Mouse (Mus musculus): ENCODE measurements around the gene Sept7. TPM values are rescaled to one million over a fixed set of nuclear protein-coding genes. Genes with fewer than 3 reads are reported as not detected.
"Not testable (repeated sequence)": the region's sequence is repeated elsewhere in the genome, so short reads cannot be mapped to it uniquely, and the experiment has no call there.

The Sept7 gene
- polyA plus RNA-seq, 2 experiments = 32.6 to 86.3 TPM

GRCm38 (mm10) chr9:25230213-25231039, 21.8 kb upstream of the Sept7 start:
- Histone ChIP-seq H3K9ac (replicated peaks) (no peak overlapping the region), H3K27ac (no peak overlapping the region), H3K9me3 (ENCODE audit: control insufficient read depth, low read length) (no peaks in the 10 kb centered on the region), H3K36me3 (replicated peaks; ENCODE audit: control insufficient read depth, insufficient read depth, low read depth) (no peaks in the 10 kb centered on the region), H3K27me3 (ENCODE audit: control insufficient read depth, insufficient read depth, low read length) (no peaks in the 10 kb centered on the region), H3K4me1 (replicated peaks; ENCODE audit: control insufficient read depth in 2 of 2, insufficient read depth in 2 of 2, low read length in 1 of 2) (no peaks in the 10 kb centered on the region), H3K4me3 (ENCODE audit: insufficient read depth in 1 of 2, low read depth in 2 of 2, low read length in 2 of 2) (no peak overlapping the region), H3K4me2 (ENCODE audit: low read depth) (no peak overlapping the region)
- no peak for DNase-seq (ENCODE audit: low read depth in 3 of 3, low spot score in 3 of 3)
- TF ChIP-seq CTCF (IDR thresholded peaks at IDR 0.05; ENCODE audit: low read depth) = no peak
- no peak for TF ChIP-seq EP300 (IDR thresholded peaks at IDR 0.05; ENCODE audit: low read depth)
- peak; percentile 57; the same call in 1 of the 2 replicates for ATAC-seq (ENCODE audit: insufficient read depth)
- WGBS (ENCODE audit: insufficient replicate concordance) = 66% methylated on average over 10 of the region's 10 CpGs

DNA sequence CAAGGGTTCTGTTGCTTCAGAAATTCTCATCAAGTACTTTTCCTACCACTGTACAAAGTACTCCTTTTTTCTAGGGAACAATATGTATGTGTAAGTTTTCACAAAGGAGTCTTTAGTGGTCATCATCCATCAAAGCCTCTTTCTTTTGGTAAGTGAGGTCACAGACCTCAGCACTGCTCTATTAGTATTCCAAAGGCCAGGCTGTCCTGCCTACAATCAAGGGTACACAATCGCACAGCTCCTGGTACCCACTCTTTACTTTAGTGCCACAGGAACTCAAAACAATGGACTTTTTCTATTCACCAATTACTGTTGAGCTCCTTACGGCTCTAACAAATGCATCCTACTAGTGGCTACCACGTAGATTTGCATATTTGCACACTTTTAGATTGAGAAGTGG, 11.2 kb upstream of the Sept7 start:
- no peaks in the 10 kb centered on the region for H3K9me3 ChIP-seq (ENCODE audit: control insufficient read depth, low read length)
- no peak overlapping the region for H3K4me2 ChIP-seq (ENCODE audit: low read depth)
- WGBS (ENCODE audit: insufficient replicate concordance) = 67% methylated on average over 3 of the region's 3 CpGs
- no peaks in the 10 kb centered on the region for H3K4me1 ChIP-seq (replicated peaks; ENCODE audit: control insufficient read depth in 2 of 2, insufficient read depth in 2 of 2, low read length in 1 of 2)
- no peaks in the 10 kb centered on the region for H3K36me3 ChIP-seq (replicated peaks; ENCODE audit: control insufficient read depth, insufficient read depth, low read depth)
- no peaks in the 10 kb centered on the region for H3K27me3 ChIP-seq (ENCODE audit: control insufficient read depth, insufficient read depth, low read length)
- TF ChIP-seq EP300 (IDR thresholded peaks at IDR 0.05; ENCODE audit: low read depth) (no peak), CTCF (IDR thresholded peaks at IDR 0.05; ENCODE audit: low read depth) (no peak)
- DNase-seq (ENCODE audit: low read depth in 3 of 3, low spot score in 3 of 3) (no peak), ATAC-seq (ENCODE audit: insufficient read depth) (no peak)
- no peak overlapping the region for H3K9ac ChIP-seq (replicated peaks)
- H3K27ac ChIP-seq = no peak overlapping the region
- H3K4me3 ChIP-seq (ENCODE audit: insufficient read depth in 1 of 2, low read depth in 2 of 2, low read length in 2 of 2) = no peak overlapping the region

GRCm38 (mm10) chr9:25241783-25242182, 10.5 kb upstream of the Sept7 start:
- H3K4me1 ChIP-seq (replicated peaks; ENCODE audit: control insufficient read depth in 2 of 2, insufficient read depth in 2 of 2, low read length in 1 of 2); H3K4me3 ChIP-seq (ENCODE audit: insufficient read depth in 1 of 2, low read depth in 2 of 2, low read length in 2 of 2); DNase-seq (ENCODE audit: low read depth in 3 of 3, low spot score in 3 of 3); H3K9me3 ChIP-seq (ENCODE audit: control insufficient read depth, low read length); H3K27ac ChIP-seq; ATAC-seq (ENCODE audit: insufficient read depth); H3K4me2 ChIP-seq (ENCODE audit: low read depth); H3K27me3 ChIP-seq (ENCODE audit: control insufficient read depth, insufficient read depth, low read length); H3K36me3 ChIP-seq (replicated peaks; ENCODE audit: control insufficient read depth, insufficient read depth, low read depth); H3K9ac ChIP-seq (replicated peaks): not testable (repeated sequence)
- WGBS (ENCODE audit: insufficient replicate concordance) = 80% methylated on average over 5 of the region's 5 CpGs

- no peak overlapping the region for H3K4me3 ChIP-seq (ENCODE audit: insufficient read depth in 1 of 2, low read depth in 2 of 2, low read length in 2 of 2)
- WGBS (ENCODE audit: insufficient replicate concordance) = 73% methylated on average over 3 of the region's 3 CpGs
- no peaks in the 10 kb centered on the region for H3K27me3 ChIP-seq (ENCODE audit: control insufficient read depth, insufficient read depth, low read length)
- ATAC-seq (ENCODE audit: insufficient read depth) (no peak), DNase-seq (ENCODE audit: low read depth in 3 of 3, low spot score in 3 of 3) (no peak)
- no peaks in the 10 kb centered on the region for H3K36me3 ChIP-seq (replicated peaks; ENCODE audit: control insufficient read depth, insufficient read depth, low read depth)
- no peak for TF ChIP-seq CTCF (IDR thresholded peaks at IDR 0.05; ENCODE audit: low read depth)
- no peak for TF ChIP-seq EP300 (IDR thresholded peaks at IDR 0.05; ENCODE audit: low read depth)
- no peaks in the 10 kb centered on the region for H3K4me1 ChIP-seq (replicated peaks; ENCODE audit: control insufficient read depth in 2 of 2, insufficient read depth in 2 of 2, low read length in 1 of 2)
- H3K9ac ChIP-seq (replicated peaks) = no peak overlapping the region
- H3K27ac ChIP-seq = no peak overlapping the region
- no peak overlapping the region for H3K4me2 ChIP-seq (ENCODE audit: low read depth)
- H3K9me3 ChIP-seq (ENCODE audit: control insufficient read depth, low read length) = no peaks in the 10 kb centered on the region
These were observed 10.0 kb upstream of the Sept7 start for GRCm38 (mm10) chr9:25242266-25242665.

DNA sequence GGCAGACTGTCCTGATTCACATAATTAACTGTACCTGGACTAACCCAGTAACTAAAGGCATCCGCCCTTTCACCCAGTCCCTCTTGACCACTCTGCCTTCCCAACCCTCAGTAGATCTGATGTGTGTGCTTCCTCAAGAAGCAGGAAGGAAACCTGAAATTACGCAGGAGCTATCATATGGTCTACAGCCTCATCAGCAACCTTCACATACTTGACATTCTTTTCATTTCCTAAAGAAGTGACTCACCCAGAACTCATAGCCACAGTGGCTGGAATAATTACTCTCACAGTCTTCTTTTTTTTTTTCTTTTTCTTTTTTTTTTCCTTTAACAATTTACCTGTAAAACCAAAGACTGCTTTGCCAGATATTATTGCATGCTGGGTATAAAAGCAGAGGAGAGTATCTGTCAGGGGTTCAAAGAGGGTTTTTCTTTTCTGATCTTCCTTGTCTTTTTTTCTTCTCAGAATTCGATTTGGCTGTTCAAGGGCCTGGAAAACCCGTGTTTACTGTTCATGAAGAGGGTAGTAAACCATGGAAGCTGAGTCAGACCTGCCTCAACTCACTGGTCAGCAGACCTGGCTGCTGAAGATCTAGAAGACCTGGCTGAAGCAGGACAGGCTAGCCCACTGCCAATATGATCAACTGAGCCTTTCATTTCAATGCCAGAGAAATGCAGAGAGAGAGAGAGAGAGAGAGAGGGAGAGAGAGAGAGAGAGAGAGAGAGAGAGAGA, 8.1 kb upstream of the Sept7 start:
- TF ChIP-seq EP300 (IDR thresholded peaks at IDR 0.05; ENCODE audit: low read depth) = no peak
- no peak for TF ChIP-seq CTCF (IDR thresholded peaks at IDR 0.05; ENCODE audit: low read depth)
- Histone ChIP-seq H3K27me3 (ENCODE audit: control insufficient read depth, insufficient read depth, low read length) (no peaks in the 10 kb centered on the region), H3K4me2 (ENCODE audit: low read depth) (no peak overlapping the region), H3K4me1 (replicated peaks; ENCODE audit: control insufficient read depth in 2 of 2, insufficient read depth in 2 of 2, low read length in 1 of 2) (no peaks in the 10 kb centered on the region), H3K4me3 (ENCODE audit: insufficient read depth in 1 of 2, low read depth in 2 of 2, low read length in 2 of 2) (no peak overlapping the region), H3K27ac (no peak overlapping the region), H3K9me3 (ENCODE audit: control insufficient read depth, low read length) (no peaks in the 10 kb centered on the region), H3K36me3 (replicated peaks; ENCODE audit: control insufficient read depth, insufficient read depth, low read depth) (no peaks in the 10 kb centered on the region), H3K9ac (replicated peaks) (no peak overlapping the region)
- no peak for ATAC-seq (ENCODE audit: insufficient read depth)
- WGBS (ENCODE audit: insufficient replicate concordance) = 46% methylated on average over 4 of the region's 4 CpGs
- no peak for DNase-seq (ENCODE audit: low read depth in 3 of 3, low spot score in 3 of 3)
